Mouse (Mus musculus) liver, adult 2 months (tissue): ENCODE results near the gene Epx. TPM values are rescaled to one million over a fixed set of nuclear protein-coding genes. Genes with fewer than 3 reads are reported as not detected.

Experiments used
- DNase-seq: peaks from one replicate; pipeline ENCODE4 v3.0.0-alpha.2; 2011; ENCODE audit warnings: low read depth, low spot score; ENCODE audit errors: extremely low read depth
- H3K27ac ChIP-seq: fragments of 200-500 bp; replicated peaks from 2 replicates; pipeline ENCODE4 v1.5.1; 2012; ENCODE audit warnings: low read depth, mild to moderate bottlenecking, control low read depth, inconsistent platforms, low read length; ENCODE audit not compliant: insufficient read depth
- H3K27me3 ChIP-seq: fragments of 200-500 bp; 2 replicates; pipeline ENCODE4 v1.6.1; 2012; ENCODE audit warnings: mild to moderate bottlenecking, moderate library complexity, low read length, inconsistent platforms; ENCODE audit not compliant: control insufficient read depth, insufficient read depth
- H3K36me3 ChIP-seq: fragments of 200-500 bp; 2 replicates; pipeline ENCODE4 v1.6.1; 2012; ENCODE audit warnings: low read length, inconsistent platforms; ENCODE audit not compliant: control insufficient read depth, insufficient read depth
- H3K4me1 ChIP-seq: fragments of 200-500 bp; 2 replicates; pipeline ENCODE4 v1.6.1; 2011; ENCODE audit warnings: low read length; ENCODE audit not compliant: control insufficient read depth, insufficient read depth
- H3K4me3 ChIP-seq: fragments of 200-500 bp; 2 replicates; pipeline ENCODE4 v1.5.1; 2011; ENCODE audit warnings: low read depth, mild to moderate bottlenecking, control low read depth, low read length, moderate library complexity; ENCODE audit not compliant: insufficient read depth
- H3K79me2 ChIP-seq: fragments of 200-500 bp; 2 replicates; pipeline ENCODE4 v1.6.1; 2012; ENCODE audit warnings: inconsistent platforms, mild to moderate bottlenecking, low read length, moderate library complexity; ENCODE audit not compliant: control insufficient read depth, insufficient read depth
- H3K9ac ChIP-seq: fragments of 200-500 bp; 2 replicates; pipeline ENCODE4 v1.6.1; 2012; ENCODE audit warnings: low read depth, mild to moderate bottlenecking, control low read depth, inconsistent platforms, low read length
- CTCF ChIP-seq: fragments of 200-500 bp; IDR thresholded peaks from 2 replicates; pipeline ENCODE4 v1.5.1; 2011; ENCODE audit warnings: low read depth, low read length, control low read depth
- POLR2A ChIP-seq: fragments of 200-500 bp; IDR thresholded peaks from 2 replicates; pipeline ENCODE4 v1.6.1; 2011; ENCODE audit warnings: low read length, control low read depth; ENCODE audit not compliant: insufficient read depth; ENCODE audit errors: extremely low read depth
- WGBS: fragments of 180-500 bp; shearing (Covaris S2); methylation state at CpG from one replicate; pipeline ENCODE4 v1.1.7; 2018; 5-methylcytosine and 5-hydroxymethylcytosine counted together
- polyA plus RNA-seq: library from polyadenylated mRNA; depleted of rRNA; stranded (reverse); fragments of >200 nt; gene quantifications from 2 replicates; pipeline ENCODE4 v1.2.3, GENCODE M21; 2012; rRNA removed
- total RNA-seq: library from RNA; depleted of rRNA; stranded (reverse); fragments of >200 nt; gene quantifications from 2 replicates; pipeline ENCODE4 v1.2.3, GENCODE M21; 2014; rRNA removed

Gene Epx
- total RNA-seq = not detected in 2 replicates
- polyA plus RNA-seq = not detected in 2 replicates

- no peak within 1 kb of the TSS for H3K4me3 ChIP-seq
- WGBS = 82% methylated on average over 6 of the region's 6 CpGs
- TF ChIP-seq CTCF (no peak), POLR2A (no peak)
Measured at GRCm38 (mm10) chr11:87875436-87875835, at the start of gene Epx. Epx (minus strand) TSS chr11:87875536.

GRCm38 (mm10) chr11:87920966-87921365, 45.6 kb upstream of the Epx start, which contains the start of gene Olfr464:
Olfr464 (minus strand) TSS chr11:87920967.
- no peak for DNase-seq
- no peaks in the 10 kb centered on the region for H3K4me1 ChIP-seq
- no peak within 1 kb of the TSS for H3K9ac ChIP-seq
- no peak within 1 kb of the TSS for H3K4me3 ChIP-seq
- no peaks in the 10 kb centered on the region for H3K27me3 ChIP-seq
- no peaks in the 10 kb centered on the region for H3K79me2 ChIP-seq
- no peaks in the 10 kb centered on the region for H3K36me3 ChIP-seq
- 33% methylated on average over 5 of the region's 5 CpGs for WGBS
- no peak within 1 kb of the TSS for H3K27ac ChIP-seq
- TF ChIP-seq POLR2A (no peak), CTCF (no peak)

More at GRCm38 (mm10) chr11:87875436-87875835, at the start of gene Epx:
- H3K9ac ChIP-seq = no peak within 1 kb of the TSS
- no peaks in the 10 kb centered on the region for H3K4me1 ChIP-seq
- H3K36me3 ChIP-seq = no peaks in the 10 kb centered on the region
- DNase-seq = no peak
- no peak within 1 kb of the TSS for H3K27ac ChIP-seq
- H3K27me3 ChIP-seq = 0 out of 2 replicates have a peak, but pooled peaks cover 3% of the 10 kb centered on the region
- no peaks in the 10 kb centered on the region for H3K79me2 ChIP-seq

DNA sequence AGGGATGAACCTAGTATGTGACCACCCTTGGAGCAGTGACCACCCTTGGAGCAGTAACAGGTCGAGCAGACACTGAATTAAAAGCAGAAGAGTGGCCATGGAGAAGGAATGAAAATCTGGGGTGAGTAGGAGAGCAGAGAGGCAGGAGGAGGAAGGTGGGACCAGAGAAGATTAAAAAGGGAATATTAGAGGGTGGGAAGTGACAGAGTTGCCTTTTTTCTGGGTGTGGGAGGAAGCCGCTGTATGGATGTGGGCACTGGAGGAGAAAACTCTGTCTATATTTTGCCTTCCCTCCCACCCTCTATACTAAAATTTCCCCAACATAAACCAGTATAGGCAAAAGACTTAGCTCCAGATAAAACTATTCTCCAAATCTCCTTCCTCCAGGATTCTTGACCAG, 45.0 kb upstream of the Epx start:
- DNase-seq = no peak
- no peaks in the 10 kb centered on the region for H3K27me3 ChIP-seq
- 62% methylated on average over 2 of the region's 2 CpGs for WGBS
- no peaks in the 10 kb centered on the region for H3K4me1 ChIP-seq
- H3K9ac ChIP-seq = no peak overlapping the region
- TF ChIP-seq POLR2A (no peak), CTCF (no peak)
- H3K27ac ChIP-seq = no peak overlapping the region
- no peak overlapping the region for H3K4me3 ChIP-seq
- no peaks in the 10 kb centered on the region for H3K79me2 ChIP-seq
- H3K36me3 ChIP-seq = no peaks in the 10 kb centered on the region

DNA sequence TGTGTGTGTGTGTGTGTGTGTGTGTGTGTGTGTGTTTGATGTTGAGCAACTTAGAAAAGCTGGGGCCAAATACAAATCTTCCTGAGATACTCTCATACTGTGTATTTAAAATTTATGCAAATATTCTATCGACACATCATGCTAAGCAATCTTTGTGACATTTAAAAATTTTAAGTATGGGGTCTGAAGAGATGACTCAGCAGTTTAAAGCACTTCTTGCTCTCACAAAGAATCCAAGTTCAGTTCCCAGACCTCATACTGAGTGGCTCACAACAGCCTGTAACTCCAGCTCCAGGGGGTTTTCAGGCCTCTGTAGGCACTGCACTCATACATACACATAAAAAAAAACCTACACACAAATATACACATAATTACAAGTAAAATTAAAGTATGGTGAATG, 40.7 kb upstream of the Epx start:
- H3K27ac ChIP-seq = no peak overlapping the region
- 71% methylated on average over 1 of the region's 1 CpGs for WGBS
- H3K79me2 ChIP-seq = no peaks in the 10 kb centered on the region
- DNase-seq = no peak
- H3K9ac ChIP-seq = no peak overlapping the region
- H3K4me3 ChIP-seq = no peak overlapping the region
- no peaks in the 10 kb centered on the region for H3K27me3 ChIP-seq
- TF ChIP-seq CTCF (no peak), POLR2A (no peak)
- H3K36me3 ChIP-seq = no peaks in the 10 kb centered on the region
- H3K4me1 ChIP-seq = no peaks in the 10 kb centered on the region

DNA sequence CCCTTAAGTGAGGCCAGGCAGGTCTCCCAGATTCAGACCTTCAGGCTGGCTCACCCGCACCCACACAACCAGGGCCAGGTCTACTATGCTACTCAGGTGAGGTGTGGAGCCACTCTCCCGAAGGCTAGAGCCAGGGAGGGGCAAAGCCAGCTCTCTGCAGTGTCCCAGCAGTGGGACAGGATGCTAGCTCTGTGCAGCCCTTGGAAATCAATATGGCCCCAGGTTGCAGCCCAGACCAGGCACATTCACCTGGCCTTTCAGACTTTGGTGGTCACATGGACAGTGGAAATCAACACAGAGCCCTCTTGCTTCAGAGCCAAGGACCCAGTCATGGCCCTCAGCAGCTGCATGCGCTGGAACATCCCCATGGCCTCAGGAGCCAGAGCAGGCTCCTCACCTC, 29.0 kb upstream of the Epx start:
- no peak for TF ChIP-seq POLR2A
- no peak for TF ChIP-seq CTCF
- WGBS = 83% methylated on average over 3 of the region's 3 CpGs

DNA sequence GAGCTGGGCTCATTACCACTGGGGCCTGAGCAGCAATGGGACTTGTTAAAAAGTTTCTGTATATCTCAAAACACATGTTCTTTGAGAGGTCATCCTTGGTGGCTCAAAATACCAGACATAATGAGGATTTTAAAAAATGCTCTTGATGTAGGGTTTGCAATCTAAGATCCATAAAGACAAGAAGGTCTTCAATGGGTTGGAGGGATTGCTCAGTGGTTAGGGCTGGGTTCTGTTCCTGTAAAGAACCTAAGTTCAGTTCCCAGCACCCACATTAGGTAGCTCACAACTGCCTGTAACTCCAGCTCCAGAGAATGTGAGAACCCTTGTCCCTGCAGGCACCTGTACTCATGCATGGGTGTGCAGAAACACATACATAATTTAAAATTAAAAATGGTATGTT, 22.0 kb upstream of the Epx start, which contains the start of gene Olfr463:
Gene Olfr463 (minus strand): TSS at position 101 of the 400 bp plus-strand sequence.
- H3K4me1 ChIP-seq = no peaks in the 10 kb centered on the region
- no peak within 1 kb of the TSS for H3K4me3 ChIP-seq
- no peaks in the 10 kb centered on the region for H3K27me3 ChIP-seq
- no peak within 1 kb of the TSS for H3K9ac ChIP-seq
- no peak for DNase-seq
- H3K27ac ChIP-seq = no peak within 1 kb of the TSS
- H3K79me2 ChIP-seq = no peaks in the 10 kb centered on the region
- TF ChIP-seq POLR2A (no peak), CTCF (no peak)
- no peaks in the 10 kb centered on the region for H3K36me3 ChIP-seq

More for the DNA sequence above, 29.0 kb upstream of the Epx start:
- Histone ChIP-seq H3K36me3 (no peaks in the 10 kb centered on the region), H3K4me3 (no peak overlapping the region), H3K79me2 (no peaks in the 10 kb centered on the region), H3K4me1 (no peaks in the 10 kb centered on the region), H3K27ac (no peak overlapping the region), H3K9ac (no peak overlapping the region), H3K27me3 (no peaks in the 10 kb centered on the region)
- DNase-seq = no peak
